Mouse (Mus musculus) ovary, postnatal 36 days (tissue): ENCODE results near the gene Ddx42.
A peak's percentile ranks its signal among the peaks of the same experiment; 100 is the strongest.
"Not testable (repeated sequence)": the region's sequence is repeated elsewhere in the genome, so short reads cannot be mapped to it uniquely, and the experiment has no call there.

Source experiments
- DNase-seq: peaks from one replicate; pipeline ENCODE4 v3.0.0; 2022; ENCODE audit warnings: low spot score, mixed read lengths

Ddx42 gene

DNA sequence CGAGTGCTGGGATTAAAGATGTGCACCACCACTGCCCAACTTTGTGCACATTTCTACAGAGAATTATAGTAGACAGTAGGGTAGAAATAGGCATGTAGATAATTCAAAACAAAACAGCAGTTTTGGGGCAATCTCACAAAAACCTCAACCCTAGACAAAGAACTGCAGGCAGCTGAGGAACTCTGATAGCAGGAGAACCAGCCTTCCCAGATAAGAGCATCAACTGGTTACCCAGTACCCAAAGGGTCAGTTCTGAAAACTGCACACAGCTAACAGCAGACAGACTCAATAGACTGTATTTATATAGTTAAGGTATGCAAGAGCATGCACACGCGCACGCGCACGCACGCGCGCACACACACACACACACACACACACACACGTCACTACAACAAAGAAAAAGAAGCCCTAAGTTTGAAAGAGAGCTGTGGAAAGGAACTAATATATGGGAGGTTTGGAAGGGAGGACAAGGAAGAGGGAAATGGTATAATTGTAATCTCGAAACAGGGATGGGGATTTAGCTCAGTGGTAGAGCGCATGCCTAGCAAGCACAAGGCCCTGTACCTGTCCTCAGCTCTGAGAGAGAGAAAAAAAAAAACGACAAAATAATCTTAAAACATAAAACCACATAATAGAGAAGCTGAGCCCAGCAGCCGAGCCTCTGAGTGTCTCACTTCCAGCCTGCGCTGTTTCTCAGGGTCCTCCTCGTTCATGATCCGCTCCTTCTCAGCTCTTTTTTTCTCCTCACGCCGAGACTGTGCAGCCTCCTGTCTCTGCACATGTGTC lies 15.2 kb upstream of the Ddx42 start:
- DNase-seq = no peak

DNA sequence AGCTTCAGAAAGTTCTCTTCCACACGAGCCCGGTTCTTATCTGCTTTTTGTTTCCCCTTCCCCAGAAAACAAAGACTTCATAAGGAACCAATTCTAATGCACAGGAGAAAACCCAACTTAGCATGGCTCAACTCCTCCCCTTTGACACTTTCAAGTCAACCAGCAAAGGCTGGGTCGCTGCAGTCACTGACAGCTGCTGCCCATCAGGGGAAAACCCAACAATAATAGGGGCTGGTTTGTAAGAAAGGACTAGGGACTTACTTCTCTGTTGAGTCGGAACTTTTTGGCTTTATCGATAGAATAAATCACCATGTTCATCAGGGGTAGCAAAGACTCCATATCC lies 14.6 kb upstream of the Ddx42 start, which contains the start of gene Strada:
Gene Strada (minus strand): TSS at position 46 of the 343 bp plus-strand sequence.
- DNase-seq = no peak

DNA sequence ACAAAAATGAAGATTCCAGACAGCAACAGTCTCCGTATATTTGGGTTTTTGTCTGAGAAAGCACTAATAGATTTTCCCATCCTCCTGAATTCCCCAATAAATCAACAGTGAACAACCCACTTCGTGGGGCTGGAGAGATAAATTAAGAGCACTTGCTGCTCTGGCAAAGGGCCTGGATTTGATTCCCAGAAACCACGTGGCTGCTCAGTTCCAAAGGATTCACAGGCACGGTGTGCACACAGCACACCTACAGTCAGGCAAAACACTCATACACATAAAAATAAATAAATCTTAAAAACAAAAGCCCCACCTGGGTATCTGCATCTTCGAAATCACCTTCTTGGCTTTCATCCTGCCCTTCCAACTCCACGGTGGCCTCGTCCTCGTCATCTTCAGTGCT lies 4.0 kb upstream of the Ddx42 start:
- no peak for DNase-seq

DNA sequence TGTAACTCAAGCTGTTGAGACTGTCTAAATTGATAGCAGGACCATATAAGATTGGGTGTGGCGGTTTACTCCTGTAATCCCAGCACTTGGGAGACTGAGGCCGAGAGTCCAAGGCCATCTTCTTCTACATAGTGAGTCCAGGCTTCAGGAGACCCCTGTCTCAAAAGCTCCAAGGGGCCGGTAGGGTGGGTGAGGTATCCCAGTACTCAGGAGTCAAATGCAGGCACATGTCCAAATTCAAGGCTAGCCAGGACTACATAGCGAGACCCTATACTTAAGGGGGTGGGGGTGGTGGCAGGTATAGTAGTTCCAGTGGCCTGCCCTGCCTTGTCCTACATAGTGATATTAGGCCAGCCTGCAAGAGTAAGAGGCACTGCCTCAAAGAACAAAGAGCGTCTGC lies 1.9 kb upstream of the Ddx42 start:
- no peak for DNase-seq

DNA sequence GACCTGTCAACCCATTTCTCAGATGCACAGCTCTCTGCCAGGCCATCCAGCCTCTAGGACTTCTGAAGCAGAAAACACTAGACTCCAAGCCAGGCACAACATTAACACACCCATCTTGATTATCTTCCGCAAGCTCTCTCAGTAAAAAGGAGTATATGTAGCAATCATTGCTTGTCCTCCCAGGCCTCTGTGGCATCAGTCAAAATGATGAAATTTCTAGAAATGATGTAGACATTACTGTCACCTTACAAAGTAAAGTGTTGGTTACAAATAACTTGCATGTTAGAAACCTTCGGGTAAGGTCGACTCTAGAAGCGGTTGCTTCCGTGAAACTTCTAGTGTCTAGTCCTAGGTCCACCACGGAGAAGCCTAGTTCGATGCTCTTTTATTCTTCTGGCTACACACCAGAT lies 1.3 kb upstream of the Ddx42 start:
- DNase-seq = no peak

DNA sequence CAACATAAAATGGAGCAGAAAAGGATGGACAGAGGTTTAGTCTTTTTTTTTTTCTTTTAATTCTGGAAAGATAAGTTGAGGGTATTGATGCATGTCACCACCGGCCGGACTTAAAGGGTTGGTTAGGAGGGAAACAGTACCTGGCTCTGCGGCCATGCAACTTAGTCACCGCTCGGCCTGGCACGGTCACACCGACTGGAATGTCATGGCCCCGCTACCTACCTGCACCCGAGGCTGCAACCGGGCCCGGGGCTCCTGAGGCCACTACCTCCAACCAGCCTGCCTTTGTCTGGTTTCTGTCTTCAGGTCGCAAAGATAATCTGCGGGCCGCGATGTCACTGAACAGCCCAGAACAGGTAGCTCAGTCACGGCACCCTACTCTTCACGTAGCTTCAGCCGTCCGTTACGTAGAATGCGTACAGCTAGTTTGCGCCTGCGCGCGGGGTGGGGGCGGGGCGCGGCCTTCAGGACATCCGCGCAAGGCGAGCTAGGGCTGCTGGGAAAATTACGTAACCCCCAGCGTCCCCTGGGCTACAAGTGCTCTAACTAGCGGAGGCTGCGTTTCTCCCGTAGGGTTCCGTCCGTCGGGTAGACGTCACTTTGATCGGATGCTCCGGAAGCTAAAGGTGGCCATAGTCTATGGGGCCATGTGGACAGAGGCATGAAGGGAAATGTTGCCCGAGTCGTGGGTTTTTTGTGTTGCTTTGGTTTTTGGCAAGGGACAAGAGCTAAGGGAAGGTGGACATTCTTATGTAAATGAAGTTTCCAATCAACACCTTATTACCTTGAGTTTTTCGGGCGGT lies 598 bp upstream of the Ddx42 start, which contains the start of gene Ccdc47:
Gene Ccdc47 (minus strand): TSS at position 418 of the 803 bp plus-strand sequence.
- peak; percentile 91 for DNase-seq

DNA sequence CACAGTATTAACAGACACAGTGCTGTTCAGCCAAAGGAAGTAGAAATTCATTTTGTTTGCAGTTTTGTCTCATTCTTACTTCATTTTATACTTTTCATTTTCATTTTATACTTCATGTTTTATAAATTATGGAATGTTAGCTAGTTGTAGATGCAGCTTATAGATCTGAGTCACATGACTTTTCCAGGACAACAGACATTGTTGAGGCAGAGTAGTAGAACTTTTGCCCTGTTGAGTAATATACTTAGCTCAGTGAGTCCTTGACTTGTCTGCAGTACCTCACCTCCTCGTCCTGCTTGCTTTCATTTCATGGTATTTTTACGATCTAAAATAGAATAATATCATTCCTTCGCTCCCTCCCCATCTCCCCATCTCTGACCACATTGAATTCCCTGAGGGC lies 3.9 kb downstream of the Ddx42 start:
- DNase-seq = no peak

DNA sequence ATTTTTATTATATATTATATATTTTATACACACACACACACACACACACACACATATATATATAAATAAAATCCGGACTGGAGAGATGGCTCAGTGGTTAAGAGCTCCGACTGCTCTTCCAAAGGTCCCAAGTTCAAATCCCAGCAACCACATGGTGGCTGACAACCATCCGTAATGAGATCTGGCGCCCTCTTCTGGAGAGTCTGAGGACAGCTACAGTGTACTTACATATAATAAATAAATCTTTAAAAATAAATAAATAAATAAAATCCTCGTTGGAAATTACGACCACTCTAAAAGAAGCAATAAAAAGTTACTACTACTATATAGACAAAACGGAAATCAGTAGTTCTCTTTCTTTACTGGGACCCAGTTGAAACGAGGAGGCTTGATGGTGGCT lies 17.3 kb downstream of the Ddx42 start:
- not testable (repeated sequence) for DNase-seq

DNA sequence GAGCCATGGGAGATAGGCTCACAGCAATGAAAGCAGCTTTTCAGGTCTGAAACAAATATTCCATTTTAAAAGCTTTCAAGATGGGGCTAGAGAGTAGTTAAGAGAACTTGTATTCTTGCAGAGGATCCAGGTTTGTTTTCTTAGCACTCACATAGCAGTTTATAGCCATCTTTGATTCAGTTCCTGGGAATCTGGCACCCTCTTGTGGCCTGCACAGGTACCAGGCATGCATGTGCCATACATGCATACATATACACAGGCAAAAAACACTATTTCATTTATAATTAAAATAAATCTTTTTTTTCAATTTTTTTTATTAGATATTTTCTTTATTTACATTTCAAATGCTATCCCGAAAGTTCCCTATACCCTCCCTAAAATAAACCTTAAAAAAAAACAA lies 30.1 kb downstream of the Ddx42 start:
- no peak for DNase-seq

DNA sequence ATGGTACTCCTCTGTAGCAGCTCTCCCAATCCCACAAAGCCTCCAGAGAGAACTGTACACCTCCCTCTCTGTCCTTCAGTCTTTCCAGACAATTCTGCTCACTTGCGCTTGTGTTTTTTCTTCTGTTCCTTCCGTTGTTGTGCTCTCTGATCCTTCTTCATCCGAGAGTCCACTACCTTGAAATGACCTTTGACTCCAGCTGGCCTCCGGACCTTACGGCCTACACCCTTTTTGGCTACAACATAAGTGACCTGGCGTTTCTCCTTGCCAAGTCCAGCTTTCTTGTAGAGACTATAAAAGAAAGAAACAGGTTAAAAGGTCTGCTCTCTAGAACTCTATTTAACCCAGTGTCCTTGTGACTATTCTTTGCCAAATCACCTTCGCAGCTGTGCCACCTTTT lies 32.6 kb downstream of the Ddx42 start:
- DNase-seq = no peak

DNA sequence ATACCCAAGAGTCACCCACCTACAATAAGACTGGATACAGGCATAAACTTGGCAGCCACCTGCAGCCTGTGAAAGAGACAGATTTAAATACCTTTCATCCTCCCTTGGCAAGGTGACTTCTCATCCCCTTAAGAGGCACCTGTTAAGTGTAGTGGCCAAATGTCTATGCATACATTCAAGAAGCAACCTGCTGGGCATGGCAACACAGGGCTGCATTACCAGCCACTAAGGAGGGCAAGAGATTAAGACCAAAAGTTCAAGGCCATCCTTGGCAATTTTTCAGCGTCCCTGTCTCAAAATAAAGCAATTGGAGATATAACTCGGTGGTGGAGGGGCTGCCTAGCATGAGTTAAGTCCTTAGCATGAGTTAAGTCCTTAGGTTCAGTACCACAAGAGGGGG lies 38.0 kb downstream of the Ddx42 start:
- no peak for DNase-seq

DNA sequence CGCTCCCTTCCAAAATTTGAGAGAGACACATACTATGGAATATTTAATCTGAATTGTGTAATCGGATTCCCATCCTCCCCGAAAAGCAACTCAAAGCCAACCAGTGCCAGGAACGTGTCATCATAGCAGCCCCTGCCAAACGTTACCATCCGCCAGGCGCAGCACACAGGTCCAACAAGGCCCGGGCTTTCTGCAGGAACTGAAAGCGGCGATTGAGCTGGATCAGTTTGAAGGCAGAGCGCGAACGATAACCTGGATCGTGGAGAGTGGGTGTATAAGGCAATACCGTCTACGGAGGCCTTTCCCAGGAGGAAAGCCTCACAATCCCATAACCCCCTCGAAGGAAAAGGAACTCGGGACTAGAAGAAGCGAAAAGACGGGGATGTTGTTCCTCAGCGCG lies 38.4 kb downstream of the Ddx42 start:
- DNase-seq = no peak

DNA sequence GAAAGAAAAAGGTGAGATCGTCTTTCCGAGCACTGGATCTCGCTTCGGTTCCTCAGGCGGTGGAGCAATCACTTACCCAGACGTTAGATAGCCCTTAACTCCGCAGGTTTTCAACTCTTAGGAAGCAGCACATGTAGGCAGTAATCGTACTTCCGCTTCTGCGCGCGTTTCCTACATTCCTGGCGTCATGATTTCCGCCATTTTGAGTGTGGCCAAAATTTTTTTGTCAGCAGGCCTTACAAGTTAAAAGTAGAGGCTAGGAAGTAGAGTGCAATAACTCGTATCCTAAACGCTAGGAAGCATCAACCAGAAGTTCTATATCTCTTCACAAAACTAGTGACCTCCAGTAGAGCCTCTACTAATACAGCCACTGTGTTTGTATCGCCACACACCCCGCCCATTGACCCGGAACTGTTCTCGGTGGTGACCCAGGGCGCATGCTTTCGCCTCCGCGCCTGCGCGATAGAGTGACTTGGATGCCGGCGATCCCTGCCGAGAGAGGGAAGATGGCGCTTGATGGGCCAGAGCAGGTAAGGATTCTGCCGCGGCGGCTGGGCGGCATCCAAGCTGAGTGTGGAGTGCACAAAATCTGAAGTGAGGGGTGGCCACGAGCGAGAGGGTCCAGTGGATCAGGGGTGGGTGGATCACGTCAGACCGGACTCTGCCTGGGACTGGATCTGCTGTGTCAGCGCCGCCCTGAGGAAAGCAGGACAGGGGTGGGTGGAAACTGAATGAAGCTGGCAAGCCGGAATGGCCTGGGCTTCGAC lies 39.1 kb downstream of the Ddx42 start, which contains the start of the genes Ftsj3 and Psmc5:
Gene Ftsj3 (minus strand): TSS at position 395 of the 767 bp plus-strand sequence.
Gene Psmc5 (plus strand): TSS at position 470 of the 767 bp plus-strand sequence.
- peak; percentile 98 for DNase-seq

DNA sequence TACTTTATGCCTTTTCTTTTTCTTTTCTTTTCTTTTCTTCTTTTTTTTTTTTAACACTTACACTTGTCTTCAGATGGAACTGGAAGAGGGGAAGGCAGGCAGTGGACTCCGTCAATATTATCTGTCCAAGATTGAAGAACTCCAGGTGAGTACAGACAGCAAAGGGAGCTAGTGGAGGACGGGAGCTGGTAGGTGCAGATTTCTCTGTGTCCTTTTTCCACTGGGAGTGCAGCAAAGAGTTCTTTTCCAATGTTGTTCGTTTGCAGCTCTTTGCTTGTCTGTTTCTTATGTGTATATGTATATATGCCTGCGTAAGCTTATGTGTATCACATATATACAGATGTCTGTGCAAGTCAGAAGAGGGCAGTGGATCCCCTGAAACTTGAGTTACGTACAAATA lies 40.0 kb downstream of the Ddx42 start:
- no peak for DNase-seq

DNA sequence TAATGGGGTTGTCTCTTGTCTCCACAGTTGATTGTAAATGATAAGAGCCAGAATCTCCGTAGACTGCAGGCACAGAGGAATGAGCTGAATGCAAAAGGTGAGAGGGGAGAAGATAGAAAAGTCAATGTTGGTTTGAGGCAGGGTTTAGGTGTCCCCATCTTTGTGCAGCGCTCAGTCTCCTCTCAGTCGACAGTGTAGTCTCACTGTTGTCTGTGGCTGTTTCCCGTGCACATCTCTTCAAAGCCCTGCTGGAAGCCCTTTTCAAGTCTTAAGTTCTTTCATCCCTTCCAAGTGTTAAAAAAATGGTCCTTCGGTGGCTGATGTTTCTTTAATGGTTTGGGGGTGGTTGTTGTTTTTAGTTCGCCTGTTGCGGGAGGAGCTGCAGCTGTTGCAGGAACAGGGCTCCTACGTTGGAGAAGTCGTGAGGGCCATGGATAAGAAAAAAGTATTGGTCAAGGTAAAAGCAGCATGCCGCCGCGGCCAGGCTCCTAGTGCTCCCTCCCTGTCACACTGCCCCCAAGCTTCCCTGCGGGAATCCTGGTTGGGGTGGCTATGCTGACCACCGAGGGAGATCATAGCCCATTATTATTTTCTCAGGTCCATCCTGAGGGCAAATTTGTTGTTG lies 44.2 kb downstream of the Ddx42 start:
- DNase-seq = no peak

DNA sequence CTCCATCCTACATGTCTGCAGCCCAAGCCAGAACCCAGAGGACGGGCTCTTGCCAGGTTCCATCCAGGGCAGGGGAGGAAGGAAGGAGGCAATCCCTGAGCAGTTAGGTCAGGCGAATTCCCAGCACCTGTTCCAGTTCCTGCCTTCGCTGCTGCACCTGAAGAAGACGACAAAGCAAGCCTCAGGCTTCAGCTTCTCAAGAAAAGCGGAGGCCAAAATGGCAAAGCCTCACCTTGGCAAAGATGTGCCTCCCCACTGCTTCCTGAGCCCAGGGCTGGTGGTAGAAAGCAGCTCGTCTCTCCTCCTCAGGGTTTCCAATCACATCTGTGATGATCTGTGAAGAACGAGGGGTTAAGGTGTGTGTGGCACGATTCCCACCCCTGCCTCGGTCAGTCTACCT lies 47.2 kb downstream of the Ddx42 start:
- DNase-seq = no peak

DNA sequence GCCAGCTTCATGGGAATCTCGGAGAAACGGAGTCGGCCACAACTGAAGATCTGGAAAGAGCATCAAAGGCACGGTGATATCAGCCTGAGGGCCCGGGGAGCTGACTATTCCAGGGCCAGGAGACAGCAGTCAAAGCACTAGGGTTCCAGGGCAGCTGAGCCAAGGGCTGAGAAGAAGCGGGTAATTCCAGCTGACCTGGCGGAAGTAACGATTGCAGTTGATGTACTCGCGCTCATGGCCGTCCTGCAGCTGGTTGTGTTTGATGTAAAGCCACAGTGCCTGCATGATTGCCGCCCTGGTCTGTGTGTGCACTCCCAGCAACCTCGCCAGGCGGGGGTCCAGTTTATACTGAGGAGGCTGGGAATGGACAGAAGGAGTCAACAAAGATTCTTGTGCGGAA lies 48.3 kb downstream of the Ddx42 start:
- DNase-seq = no peak

DNA sequence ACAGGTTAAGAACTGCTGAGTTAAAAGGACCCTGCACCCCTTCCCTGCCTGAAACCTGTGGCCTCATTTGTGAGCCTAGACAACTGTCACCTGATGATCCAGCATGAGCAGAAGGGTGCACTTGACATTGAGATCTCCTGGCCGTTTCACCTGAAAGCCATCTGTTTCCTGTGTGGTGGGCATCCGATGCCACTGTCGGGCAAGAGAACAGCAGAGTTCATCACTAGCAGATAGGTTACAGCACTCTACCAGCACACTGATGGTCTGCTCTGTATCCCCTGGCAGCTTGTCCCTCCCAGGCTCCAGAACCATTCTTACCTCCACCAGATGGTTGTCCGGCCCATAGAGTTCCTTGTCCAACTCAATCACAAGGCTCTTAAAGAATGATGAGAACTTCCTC lies 48.8 kb downstream of the Ddx42 start:
- DNase-seq = no peak

DNA sequence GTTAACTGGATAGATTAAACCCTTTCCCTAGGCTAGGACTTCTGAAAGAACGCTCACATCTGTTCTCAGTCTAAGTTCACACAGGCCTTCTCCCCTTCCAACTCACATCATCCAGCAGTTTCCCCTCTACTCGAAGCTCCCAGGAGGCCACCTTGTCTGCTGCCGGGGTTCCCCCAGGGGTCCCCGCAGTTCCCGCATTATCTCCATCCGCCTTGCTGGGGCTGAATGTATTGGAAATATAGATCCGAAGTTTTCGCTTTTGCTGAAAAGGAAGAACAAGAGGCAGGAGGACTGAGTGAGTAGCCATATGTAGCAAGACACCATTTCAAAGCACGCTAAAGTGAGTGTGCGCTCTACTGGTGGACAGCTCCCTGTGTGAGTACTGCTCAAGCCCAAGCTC lies 49.7 kb downstream of the Ddx42 start:
- no peak for DNase-seq

DNA sequence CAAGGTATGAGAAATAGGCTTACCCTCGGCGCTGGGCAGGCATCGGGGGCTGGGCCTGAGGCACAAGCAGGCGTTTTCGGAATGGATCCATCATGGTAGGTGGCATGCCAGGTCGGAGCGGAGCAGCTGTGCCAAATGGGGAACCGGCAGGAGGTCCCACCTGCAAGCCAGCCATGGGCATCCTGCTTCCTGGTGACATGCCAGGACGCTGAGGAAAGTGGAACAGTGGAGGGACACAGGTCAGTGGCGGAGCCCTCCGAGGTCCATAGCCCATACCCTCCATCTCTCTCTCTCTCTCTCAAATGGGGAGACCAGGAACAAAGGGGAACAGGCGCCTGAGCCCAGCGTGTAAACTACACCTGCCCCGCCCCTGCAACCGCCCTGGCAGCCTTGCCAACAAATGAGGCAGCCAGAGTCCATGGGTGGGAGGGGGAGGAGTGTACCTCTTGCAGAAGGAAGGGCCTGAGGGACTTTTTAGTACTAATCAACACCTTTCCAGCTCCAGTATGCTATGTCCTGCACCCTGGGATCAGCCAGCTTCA lies 50.7 kb downstream of the Ddx42 start:
- DNase-seq = peak; percentile 56

DNA sequence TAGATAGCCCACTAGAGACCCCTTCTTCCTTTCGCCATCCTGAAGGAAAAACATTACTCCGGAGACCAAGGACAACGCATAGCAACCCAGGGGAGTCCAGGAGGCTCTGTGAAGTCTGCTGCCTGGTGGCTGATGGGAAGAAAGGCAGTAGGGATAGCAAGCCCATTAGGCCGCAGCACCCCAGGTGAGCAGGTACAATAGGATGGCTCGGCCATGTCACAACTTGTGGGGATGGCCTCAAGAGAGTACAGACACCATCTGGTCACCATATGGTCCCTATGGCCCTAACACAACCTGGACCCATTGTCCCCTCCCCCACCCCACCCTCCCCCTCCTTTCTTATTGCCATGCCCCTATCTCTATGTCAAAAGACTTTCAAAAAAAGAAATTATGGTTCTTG lies 51.1 kb downstream of the Ddx42 start:
- DNase-seq = no peak
